Mouse (Mus musculus) R1 (cell line): ENCODE measurements at regions not wholly inside any gene's neighbourhood (a gene's known extent, or its start where the extent isn't known, plus 50 kb on each side); places are given as distances from the start of the nearest gene placed in this dataset.

Source experiments
- DNase-seq: peaks from one replicate; pipeline ENCODE4 v3.0.0-alpha.2; 2018; ENCODE audit warnings: low read depth, low spot score

DNA sequence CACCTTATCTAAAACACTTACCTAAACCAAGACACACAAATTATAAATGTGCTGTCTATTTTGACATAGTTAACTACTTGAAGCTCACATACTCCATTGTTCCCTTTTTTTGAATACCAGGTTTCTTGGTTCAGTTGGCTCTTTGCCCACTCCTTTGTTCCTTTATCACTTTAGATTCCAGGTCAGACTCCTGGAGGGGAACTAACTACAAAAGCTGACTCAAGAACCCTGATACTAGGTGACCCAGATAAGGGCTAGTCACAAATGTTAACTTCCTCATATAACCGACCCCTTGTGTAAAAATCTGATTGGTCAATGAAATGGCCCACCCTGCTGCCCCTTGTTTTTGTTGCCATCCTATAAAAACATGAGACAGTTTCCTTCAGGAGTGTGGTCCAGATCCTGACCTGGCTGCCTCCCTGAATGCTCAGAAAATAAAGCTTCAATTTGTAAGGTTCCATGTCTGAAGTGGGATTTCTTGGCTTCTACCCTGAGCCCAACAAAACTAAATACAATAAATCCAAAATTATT lies 593.9 kb downstream of the Slco4c1 start:
- DNase-seq, result peak; percentile 1

DNA sequence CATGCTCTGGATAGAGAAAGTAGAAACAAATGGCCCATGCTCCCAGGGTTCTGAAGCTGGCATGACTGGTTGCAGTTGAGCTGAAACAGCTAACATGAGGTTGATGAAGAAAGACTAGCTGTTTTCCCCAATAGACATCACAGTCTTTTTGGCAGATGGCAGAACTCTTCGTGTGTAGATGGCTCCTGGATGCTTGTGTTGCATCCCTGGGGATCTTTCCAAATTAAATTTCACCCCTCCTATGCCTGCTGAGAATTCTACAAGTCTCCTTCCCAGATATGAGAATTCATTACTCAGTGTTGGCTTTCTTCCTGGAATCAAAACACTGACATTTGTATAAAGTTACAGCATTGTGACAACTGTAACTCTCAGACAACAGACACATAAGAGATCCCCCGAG lies 595.3 kb downstream of the Slco4c1 start:
- DNase-seq, result no peak
